Mouse (Mus musculus) CD8-positive naive resting alpha-beta T cell, adult 57 days (primary cell): ENCODE results near the gene Ptges3. TPM values are rescaled to one million over a fixed set of nuclear protein-coding genes. Genes with fewer than 3 reads are reported as not detected.

ENCODE experiments used
- total RNA-seq: library from RNA; stranded (reverse); gene quantifications from one replicate; pipeline ENCODE4 v1.2.4, GENCODE M21; 2023

Gene Ptges3
- total RNA-seq, result 118 TPM

DNA sequence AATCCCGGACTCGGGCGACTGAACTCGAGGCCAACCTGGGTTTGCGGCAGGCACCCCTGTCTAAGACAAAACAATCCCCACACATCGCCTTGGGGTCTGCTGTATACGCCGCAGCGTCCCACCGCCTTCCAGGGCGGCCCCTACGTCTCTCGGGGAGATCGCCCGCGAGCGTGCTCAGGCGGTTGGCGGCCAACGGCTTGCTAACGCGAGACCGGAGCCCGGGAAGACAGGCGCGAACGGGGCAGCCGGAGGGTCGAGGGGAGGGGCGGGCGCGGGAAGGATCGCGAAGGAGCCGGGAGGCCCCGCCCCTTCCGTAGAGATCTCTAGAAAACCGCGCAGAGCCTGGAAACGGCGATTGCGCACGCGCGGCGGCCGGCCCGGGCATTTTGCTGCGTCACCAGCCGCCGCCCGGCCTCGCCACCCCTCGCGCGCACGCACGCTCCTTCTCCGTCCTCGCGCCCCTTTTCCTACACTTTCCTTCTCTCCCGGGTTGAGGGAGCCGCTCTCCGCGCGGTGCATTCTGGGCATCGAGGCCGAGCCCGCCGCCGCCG, at the start of gene Ptges3:
TSS of gene Ptges3 (plus strand) at position 354 of the 551 bp plus-strand sequence.

DNA sequence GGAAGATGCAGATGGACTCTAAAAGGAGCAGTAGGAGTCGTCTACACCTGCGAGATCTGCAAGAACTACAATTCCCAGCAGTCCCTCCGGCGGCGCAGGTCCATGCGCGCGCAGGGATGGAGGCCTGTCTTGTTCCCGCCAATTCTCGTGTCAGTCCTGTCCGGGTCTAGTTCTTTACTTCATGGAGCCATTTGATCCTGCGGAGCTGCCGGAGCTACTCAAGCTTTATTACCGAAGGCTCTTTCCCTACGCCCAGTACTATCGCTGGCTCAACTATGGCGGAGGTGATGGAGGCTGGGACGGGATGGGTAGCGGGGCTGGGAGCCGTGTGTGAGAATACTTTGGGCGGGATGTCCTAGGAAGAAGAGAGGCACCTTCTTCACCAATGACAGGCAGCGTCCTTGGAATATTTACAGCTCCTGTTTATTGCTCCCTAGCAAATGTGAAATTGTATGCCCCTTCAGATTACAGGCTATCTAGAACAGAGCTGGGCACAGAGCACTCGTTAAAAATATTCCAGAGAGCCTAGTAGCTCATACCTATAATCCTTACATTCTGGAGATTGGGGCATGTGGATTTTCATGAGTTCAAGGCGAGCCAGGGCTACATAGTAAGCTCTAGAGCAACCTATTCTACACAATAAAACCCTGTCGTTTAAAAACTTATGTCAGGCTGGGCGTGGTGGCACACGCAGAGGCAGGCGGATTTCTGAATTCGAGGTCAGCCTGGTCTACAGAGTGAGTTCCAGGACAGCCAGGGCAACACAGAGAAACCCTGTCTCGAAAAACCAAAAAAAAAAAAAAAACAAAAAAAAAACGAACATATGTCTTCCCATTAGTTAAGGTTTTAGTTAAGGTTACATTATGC, 43.5 kb upstream of the Ptges3 start, which contains the start of gene Prim1:
TSS of gene Prim1 (plus strand) at position 101 of the 867 bp plus-strand sequence.

DNA sequence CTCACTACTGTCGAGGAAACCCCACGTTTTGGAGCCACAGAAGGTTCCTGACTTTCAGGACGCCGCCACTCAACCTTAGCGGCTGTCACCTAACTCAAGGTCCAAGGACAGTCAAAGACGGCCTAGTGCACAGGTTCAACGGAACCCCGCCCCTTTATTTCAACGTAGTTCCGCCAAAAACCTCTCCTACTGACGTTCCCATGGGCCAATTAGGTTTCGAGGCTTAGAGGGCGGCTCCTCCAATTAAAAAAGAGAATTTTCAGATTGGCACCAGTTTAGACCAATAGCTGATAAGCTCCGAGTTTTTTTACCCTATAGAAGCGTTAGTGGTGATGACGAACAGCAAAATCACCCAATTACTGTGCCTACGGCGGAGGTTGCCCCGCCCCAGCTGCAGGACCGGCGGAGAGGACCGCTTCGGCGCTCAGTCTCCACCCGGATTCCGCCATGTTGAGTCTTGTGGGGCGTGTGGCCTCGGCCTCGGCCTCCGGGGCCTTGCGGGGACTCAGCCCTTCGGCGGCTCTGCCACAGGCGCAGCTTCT, 24.2 kb downstream of the Ptges3 start, which contains the start of gene Atp5b:
TSS of gene Atp5b (plus strand) at position 394 of the 542 bp plus-strand sequence.

DNA sequence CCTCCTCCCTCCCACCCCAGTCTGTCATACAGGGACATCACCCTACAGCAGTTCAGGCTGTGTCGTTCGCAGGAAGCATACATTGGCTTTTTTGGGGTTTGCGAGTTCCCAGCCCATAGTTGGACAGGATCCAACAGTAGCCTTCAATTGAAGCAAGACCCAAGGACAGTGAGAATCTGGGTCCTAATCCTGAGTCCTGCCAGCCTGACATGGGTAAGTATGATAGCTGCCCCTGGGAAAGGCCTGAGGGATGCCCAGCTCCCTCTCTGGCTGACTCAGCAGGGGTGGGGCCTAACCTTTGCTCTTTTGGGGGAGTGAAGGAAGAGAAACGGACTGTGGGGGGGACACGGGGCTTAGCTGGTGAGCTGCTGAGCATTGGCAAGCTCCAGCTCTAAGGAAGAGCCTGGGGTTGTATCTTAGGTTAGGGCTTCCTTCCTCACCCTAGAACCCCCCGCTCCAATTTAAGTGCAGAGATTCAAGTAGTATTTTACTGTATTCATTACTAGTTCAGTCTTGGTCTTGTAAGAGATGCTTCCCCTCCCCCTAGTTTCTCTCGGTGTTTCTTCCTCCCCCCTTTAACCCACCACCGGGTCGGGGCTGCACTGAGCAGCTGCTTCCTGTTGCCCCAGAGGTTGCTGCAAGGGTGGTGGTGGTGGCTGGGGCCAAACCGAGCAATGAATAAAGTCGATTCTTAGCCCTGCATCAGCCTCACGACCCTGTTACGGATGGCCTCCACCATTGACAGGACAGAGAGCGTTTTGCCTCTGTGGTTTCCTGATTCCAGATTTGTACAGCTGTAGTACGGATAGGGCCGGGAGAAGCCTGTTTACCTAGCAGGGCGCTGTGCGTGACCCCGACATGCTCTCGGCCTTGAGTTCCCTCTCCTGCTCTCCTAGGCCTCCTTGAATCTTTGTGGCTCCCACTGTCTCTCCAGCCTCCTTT, 33.1 kb downstream of the Ptges3 start, which contains the start of gene Baz2a:
TSS of gene Baz2a (plus strand) at position 14 of the 942 bp plus-strand sequence.

Other genes with a start within 250 kb of the Ptges3 start
- not detected for gene Rdh19, start 209.0 kb upstream of the Ptges3 start, total RNA-seq
- not detected for gene Rdh16f2, start 192.5 kb upstream of the Ptges3 start, total RNA-seq
- not detected for gene Rdh7, start 170.1 kb upstream of the Ptges3 start, total RNA-seq
- gene Sdr9c7, start 160.4 kb upstream of the Ptges3 start, total RNA-seq, result not detected
- gene Hsd17b6, start 51.3 kb upstream of the Ptges3 start, total RNA-seq, result not detected
- gene Prim1, start 43.8 kb upstream of the Ptges3 start, total RNA-seq, result 20.7 TPM
- 830 TPM for gene Naca, start 23.4 kb upstream of the Ptges3 start, total RNA-seq
- gene Atp5b, start 24.3 kb downstream of the Ptges3 start, total RNA-seq, result 629 TPM
- gene Baz2a, start 32.6 kb downstream of the Ptges3 start, total RNA-seq, result 104 TPM
- 37.2 TPM for gene Rbms2, start 121.3 kb downstream of the Ptges3 start, total RNA-seq
- 0.86 TPM for gene Gls2, start 135.5 kb downstream of the Ptges3 start, total RNA-seq
- gene Spryd4, start 152.9 kb downstream of the Ptges3 start, total RNA-seq, result 14.0 TPM
- not detected for gene Mip, start 166.9 kb downstream of the Ptges3 start, total RNA-seq
- 37.2 TPM for gene Timeless, start 173.1 kb downstream of the Ptges3 start, total RNA-seq
- gene Apon, start 195.1 kb downstream of the Ptges3 start, total RNA-seq, result not detected
- gene Apof, start 209.7 kb downstream of the Ptges3 start, total RNA-seq, result not detected
- 59.1 TPM for gene Stat2, start 211.6 kb downstream of the Ptges3 start, total RNA-seq
- not detected for gene Il23a, start 239.8 kb downstream of the Ptges3 start, total RNA-seq
- 45.0 TPM for gene Pan2, start 244.4 kb downstream of the Ptges3 start, total RNA-seq